ENCODE assay signal across 7 mouse cellular contexts in genomic region chr6:87042337-87043130, GRCm38 (mm10). TPM values are rescaled to one million over a fixed set of nuclear protein-coding genes. Genes with fewer than 3 reads are reported as not detected.
DNase-seq lines count a peak whose midpoint lies in the region; ATAC-seq and TF ChIP-seq lines count a peak whose summit lies in the region.

Gene Gfpt1 (plus strand): TSS chr6:87042846.

- peaks cover 7% of the 10 kb centered on the region for H3K4me1 ChIP-seq in embryonic facial prominence, embryonic 12.5 days
- H3K4me1 ChIP-seq in kidney, adult 2 months (ENCODE audit: control insufficient read depth, insufficient read depth, low read length), result peaks cover 5% of the 10 kb centered on the region; the same call in 1 of the 2 replicates
- peaks cover 23% of the 10 kb centered on the region for H3K4me1 ChIP-seq in limb, embryonic 12.5 days (replicated peaks)
- peaks cover 26% of the 10 kb centered on the region for H3K4me1 ChIP-seq in midbrain, embryonic 15.5 days
- H3K4me1 ChIP-seq in spleen, adult 2 months (ENCODE audit: control insufficient read depth, insufficient read depth, insufficient read length), result peaks cover 6% of the 10 kb centered on the region; the same call in 1 of the 2 replicates

- DNase-seq in adrenal gland, postnatal 25 days, result peak; percentile 98
- peak; percentile 96 to 97 for DNase-seq in heart, adult 18-20 months
- peak; percentile 97 for DNase-seq in kidney, adult 2 months
- peak; percentile 79 to 94 for DNase-seq in spleen, adult 2 months (ENCODE audit: low read depth in 1 of 2, low spot score in 2 of 2)

- H3K4me3 ChIP-seq in embryonic facial prominence, embryonic 12.5 days, result peak within 1 kb of the TSS; percentile 96
- peak within 1 kb of the TSS; percentile 85 for H3K4me3 ChIP-seq in kidney, adult 2 months (ENCODE audit: insufficient read depth, low read depth, low read length)
- peak within 1 kb of the TSS; percentile 86 for H3K4me3 ChIP-seq in limb, embryonic 12.5 days (replicated peaks)
- H3K4me3 ChIP-seq in midbrain, embryonic 15.5 days, result peak within 1 kb of the TSS; percentile 80
- peak within 1 kb of the TSS; percentile 92 for H3K4me3 ChIP-seq in spleen, adult 2 months (ENCODE audit: extremely low read depth, insufficient read depth, insufficient read length)

- H3K27ac ChIP-seq in embryonic facial prominence, embryonic 12.5 days, result peak within 1 kb of the TSS; percentile 97
- H3K27ac ChIP-seq in kidney, adult 2 months (ENCODE audit: insufficient read depth, low read depth, low read length), result peak within 1 kb of the TSS; percentile 97
- H3K27ac ChIP-seq in limb, embryonic 12.5 days, result peak within 1 kb of the TSS; percentile 100
- H3K27ac ChIP-seq in midbrain, embryonic 15.5 days, result peak within 1 kb of the TSS; percentile 97
- H3K27ac ChIP-seq in spleen, adult 2 months (ENCODE audit: insufficient read depth, low read length), result peak within 1 kb of the TSS; percentile 98

- no peaks in the 10 kb centered on the region for H3K36me3 ChIP-seq in embryonic facial prominence, embryonic 12.5 days
- H3K36me3 ChIP-seq in kidney, adult 2 months (ENCODE audit: control insufficient read depth, insufficient read depth, low read length), result no peaks in the 10 kb centered on the region
- H3K36me3 ChIP-seq in limb, embryonic 12.5 days, result peaks cover 5% of the 10 kb centered on the region; the same call in 1 of the 2 replicates
- H3K36me3 ChIP-seq in midbrain, embryonic 15.5 days (replicated peaks), result no peaks in the 10 kb centered on the region
- H3K36me3 ChIP-seq in spleen, adult 2 months (ENCODE audit: control insufficient read depth, insufficient read depth, low read length), result no peaks in the 10 kb centered on the region

- no peak for TF ChIP-seq POLR2A in kidney, adult 2 months (IDR thresholded peaks at IDR 0.05; ENCODE audit: low read depth, low read length)
- TF ChIP-seq POLR2A in spleen, adult 2 months (IDR thresholded peaks at IDR 0.05; ENCODE audit: low read depth, low read length), result peak; percentile 96

- H3K4me2 ChIP-seq in embryonic facial prominence, embryonic 12.5 days (replicated peaks), result peak within 1 kb of the TSS; percentile 74
- H3K4me2 ChIP-seq in limb, embryonic 12.5 days, result peak within 1 kb of the TSS; percentile 72
- peak within 1 kb of the TSS; percentile 65 for H3K4me2 ChIP-seq in midbrain, embryonic 15.5 days

- TF ChIP-seq CTCF in kidney, adult 2 months (conservative IDR thresholded peaks at IDR 0.05; ENCODE audit: insufficient read depth, insufficient read length, low read depth, low read length), result no peak
- TF ChIP-seq CTCF in spleen, adult 2 months (IDR thresholded peaks at IDR 0.05; ENCODE audit: extremely low read depth, insufficient read depth, insufficient read length, insufficient replicate concordance), result 0 out of 2 replicates have a peak, but pooled peaks have one; percentile 7

- peak within 1 kb of the TSS; percentile 92 for H3K9ac ChIP-seq in embryonic facial prominence, embryonic 12.5 days
- peak within 1 kb of the TSS; percentile 87 for H3K9ac ChIP-seq in limb, embryonic 12.5 days (replicated peaks)
- peak within 1 kb of the TSS; percentile 87 for H3K9ac ChIP-seq in midbrain, embryonic 15.5 days

- H3K9me3 ChIP-seq in embryonic facial prominence, embryonic 12.5 days, result no peaks in the 10 kb centered on the region
- no peaks in the 10 kb centered on the region for H3K9me3 ChIP-seq in limb, embryonic 12.5 days
- H3K9me3 ChIP-seq in midbrain, embryonic 15.5 days, result no peaks in the 10 kb centered on the region

- under 1% methylated on average over 68 of the region's 68 CpGs for WGBS in embryonic facial prominence, embryonic 12.5 days
- WGBS in kidney, adult 2 months, result 1% methylated on average over 68 of the region's 68 CpGs
- under 1% methylated on average over 68 of the region's 68 CpGs for WGBS in limb, embryonic 12.5 days
- WGBS in midbrain, embryonic 15.5 days, result under 1% methylated on average over 68 of the region's 68 CpGs
- whole genome bisulfite sequencing in spleen, adult 2 months, result under 1% methylated on average over 68 of the region's 68 CpGs

- ATAC-seq in embryonic facial prominence, embryonic 12.5 days (ENCODE audit: insufficient number of reproducible peaks, insufficient read depth, low FRiP score, low TSS enrichment), result peak; percentile 96
- peak; percentile 96 for ATAC-seq in limb, embryonic 12.5 days (ENCODE audit: insufficient number of reproducible peaks, insufficient read depth, low FRiP score, low TSS enrichment, low read depth)
- peak; percentile 98 for ATAC-seq in midbrain, embryonic 15.5 days (replicated peaks)

- H3K27me3 ChIP-seq in embryonic facial prominence, embryonic 12.5 days, result no peaks in the 10 kb centered on the region
- H3K27me3 ChIP-seq in kidney, adult 2 months (replicated peaks; ENCODE audit: control insufficient read depth, insufficient read depth, low read length), result no peaks in the 10 kb centered on the region
- no peaks in the 10 kb centered on the region for H3K27me3 ChIP-seq in limb, embryonic 12.5 days
- H3K27me3 ChIP-seq in midbrain, embryonic 15.5 days (replicated peaks), result no peaks in the 10 kb centered on the region
- no peaks in the 10 kb centered on the region for H3K27me3 ChIP-seq in spleen, adult 2 months (ENCODE audit: control insufficient read depth, insufficient read depth, low read length)

RNA-seq across cellular contexts. Expression of gene Gfpt1, which starts in this region (rescaled TPM):
- total RNA-seq in adrenal gland, postnatal 25 days (2021), result 37.9 and 40.4 TPM in 2 replicates
- polyA plus RNA-seq in embryonic facial prominence, embryonic 12.5 days (2016; fragmentation: Nextera tagmentation; extraction: Ambion mirVana), result 23.5 and 24.2 TPM in 2 replicates
- total RNA-seq in heart, adult 18-20 months (2021), result 10 to 100 TPM; 16.9 to 20.8 TPM
- 10.3 and 11.9 TPM in 2 replicates for polyA plus RNA-seq in kidney, adult 2 months (2012; rRNA removed)
- 25.2 and 25.9 TPM in 2 replicates for polyA plus RNA-seq in limb, embryonic 12.5 days (2016; fragmentation: Nextera tagmentation; extraction: Ambion mirVana)
- 25.0 and 27.7 TPM in 2 replicates for polyA plus RNA-seq in midbrain, embryonic 15.5 days (2015; fragmentation: Nextera tagmentation; extraction: Ambion mirVana)
- 5.6 and 6.1 TPM in 2 replicates for polyA plus RNA-seq in spleen, adult 2 months (2012; rRNA removed)

Comparison
In these comparisons a context has a peak if more than half of its experiments do, and no peak if none do; other contexts are left out.
1. Peak in every context shown above with its lines: DNase-seq, ATAC-seq, H3K4me3 ChIP-seq and H3K27ac ChIP-seq.